Mouse (Mus musculus): ENCODE data around the gene Arrdc2. TPM values are rescaled to one million over a fixed set of nuclear protein-coding genes. Genes with fewer than 3 reads are reported as not detected.

Gene Arrdc2
- total RNA-seq, 2 experiments from 2014 or later, result 19.5 to 20.7 TPM

GRCm38 (mm10) chr8:70803761-70804480, 35.6 kb downstream of the Arrdc2 start:
- H3K4me3 ChIP-seq, result peak overlapping the region; percentile 72
- peak; percentile 78 to 87 for DNase-seq (ENCODE audit: extremely low spot score in 1 of 2, low spot score in 2 of 2)
- TF ChIP-seq CTCF (IDR thresholded peaks at IDR 0.05), result no peak
- peak overlapping the region; percentile 90 for H3K27ac ChIP-seq
- intact Hi-C loops (cut with DNase I), result loop anchor here (2.0 kb wide), 1 partner anchor 35 kb away; the partner anchor contains the start of gene Arrdc2

GRCm38 (mm10) chr8:70802786-70803510, 36.6 kb downstream of the Arrdc2 start:
- no peak for DNase-seq (ENCODE audit: extremely low spot score in 1 of 2, low spot score in 2 of 2)
- TF ChIP-seq CTCF (IDR thresholded peaks at IDR 0.05), result no peak; the same call in 1 of the 2 replicates
- peak overlapping the region; percentile 90 for H3K27ac ChIP-seq
- intact Hi-C loops (cut with DNase I), result no loop called here
- peak overlapping the region; percentile 72 for H3K4me3 ChIP-seq

GRCm38 (mm10) chr8:70801830-70802229, 37.7 kb downstream of the Arrdc2 start:
- no peak for DNase-seq (ENCODE audit: extremely low spot score in 1 of 2, low spot score in 2 of 2)
- TF ChIP-seq CTCF (IDR thresholded peaks at IDR 0.05), result no peak
- Histone ChIP-seq H3K27ac (peak overlapping the region; percentile 90), H3K4me3 (no peak overlapping the region; the same call in 1 of the 2 replicates)
- intact Hi-C loops (cut with DNase I), result no loop called here

GRCm38 (mm10) chr8:70801156-70801555, 38.4 kb downstream of the Arrdc2 start:
- intact Hi-C loops (cut with DNase I), result no loop called here

DNA sequence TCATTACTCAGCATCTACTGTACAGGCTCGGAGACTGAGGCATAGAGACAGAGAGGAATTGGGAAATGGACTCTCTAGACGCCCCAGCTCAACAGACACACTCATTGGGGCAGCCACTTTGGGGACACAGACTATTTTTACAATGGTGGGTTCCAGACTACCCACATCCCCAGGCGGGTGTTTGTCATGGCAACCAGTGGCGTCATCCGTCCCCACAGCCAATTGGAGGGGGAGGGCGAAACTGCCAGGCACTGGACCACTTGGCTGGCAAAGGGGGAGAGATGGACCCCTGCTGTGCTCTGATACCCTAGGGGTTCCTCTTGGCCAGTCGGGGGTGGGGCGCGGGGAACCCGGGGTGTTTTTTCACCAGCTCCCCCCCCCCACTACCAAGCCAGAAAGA, 38.9 kb downstream of the Arrdc2 start:
- Histone ChIP-seq H3K27ac (peak overlapping the region; percentile 90), H3K4me3 (0 out of 2 replicates have a peak overlapping the region, but pooled peaks have one; percentile 3)
- intact Hi-C loops (cut with DNase I), result no loop called here
- peak; percentile 61 to 79 for DNase-seq (ENCODE audit: extremely low spot score in 1 of 2, low spot score in 2 of 2)
- no peak for TF ChIP-seq CTCF (IDR thresholded peaks at IDR 0.05)

More at GRCm38 (mm10) chr8:70801156-70801555, 38.4 kb downstream of the Arrdc2 start:
- H3K4me3 ChIP-seq, result 0 out of 2 replicates have a peak overlapping the region, but pooled peaks have one; percentile 3
- no peak for TF ChIP-seq CTCF (IDR thresholded peaks at IDR 0.05)
- DNase-seq (ENCODE audit: extremely low spot score in 1 of 2, low spot score in 2 of 2), result peak; percentile 75 to 86
- H3K27ac ChIP-seq, result peak overlapping the region; percentile 90

DNA sequence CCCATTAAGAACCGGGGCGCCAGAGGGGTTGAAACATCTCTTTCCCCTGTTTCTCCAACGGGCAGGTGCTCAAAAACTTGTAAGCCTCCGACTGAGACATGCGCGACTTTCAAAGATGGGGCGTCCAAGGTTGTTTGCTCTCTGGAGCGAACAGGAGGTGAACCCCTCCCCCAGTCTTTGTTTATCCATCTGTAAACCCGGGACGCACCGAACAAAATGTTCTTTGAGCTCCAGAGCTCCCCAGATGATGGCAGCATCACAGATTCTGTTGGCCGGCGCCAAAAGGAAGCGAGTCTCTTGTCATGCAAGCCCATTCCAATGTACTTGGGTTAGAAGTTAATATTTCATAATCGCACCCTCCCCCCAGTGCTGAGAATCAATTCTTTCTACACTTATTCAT, 41.2 kb downstream of the Arrdc2 start:
- H3K4me3 ChIP-seq, result peak overlapping the region; percentile 67
- peak overlapping the region; percentile 88 for H3K27ac ChIP-seq
- TF ChIP-seq CTCF (IDR thresholded peaks at IDR 0.05), result no peak; the same call in 1 of the 2 replicates
- intact Hi-C loops (cut with DNase I), result no loop called here
- DNase-seq (ENCODE audit: extremely low spot score in 1 of 2, low spot score in 2 of 2), result no peak

DNA sequence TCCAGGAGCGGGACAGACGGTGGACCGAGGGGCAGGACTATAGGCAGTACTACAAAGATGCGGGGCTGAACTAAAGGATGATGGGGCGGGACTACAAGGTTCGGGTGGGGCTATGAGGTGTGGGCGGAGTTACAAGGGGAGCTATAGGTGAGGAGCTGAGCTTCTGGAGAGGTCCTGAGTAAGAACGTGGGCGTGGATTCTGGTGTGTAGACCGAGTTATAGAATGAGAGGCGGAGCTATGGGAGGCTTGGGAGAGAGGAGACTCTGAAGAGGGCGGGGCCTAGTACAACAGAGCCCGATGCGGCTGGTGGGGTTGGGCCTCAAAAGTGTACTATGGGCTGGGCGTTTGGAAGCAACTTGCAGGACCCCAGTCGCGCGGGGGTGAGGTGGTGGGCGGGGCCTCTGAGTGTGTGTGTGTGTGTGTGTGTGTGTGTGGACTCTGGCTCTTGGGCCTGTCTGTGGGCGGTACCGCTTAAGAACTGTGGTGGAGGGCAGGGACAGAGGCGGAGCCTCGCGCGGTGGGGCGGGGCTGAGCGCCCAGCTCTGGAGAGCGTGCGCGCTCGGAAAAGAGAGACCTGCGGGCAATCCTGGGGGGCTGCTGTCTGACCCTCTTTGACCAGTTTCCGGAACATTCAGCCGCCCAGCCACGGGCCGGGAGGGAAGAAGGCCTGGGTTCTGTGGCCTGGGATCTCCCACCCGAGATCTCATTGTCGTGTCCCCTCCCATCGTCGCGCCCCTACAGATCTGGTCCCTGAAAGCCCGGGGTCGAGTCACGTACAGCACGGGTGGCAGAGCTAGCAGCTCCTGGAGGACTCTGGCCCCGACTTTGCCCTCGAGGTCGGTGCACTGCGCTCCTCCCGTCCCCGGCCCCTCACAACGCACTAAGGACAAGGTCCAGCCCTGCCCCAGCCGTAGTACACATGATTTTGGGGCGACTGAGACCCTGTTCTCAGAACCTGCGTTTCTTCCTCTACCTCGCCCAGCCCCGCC, 42.1 kb downstream of the Arrdc2 start:
- intact Hi-C loops (cut with DNase I), result no loop called here
- peak overlapping the region; percentile 67 for H3K4me3 ChIP-seq
- no peak for TF ChIP-seq CTCF (IDR thresholded peaks at IDR 0.05)
- DNase-seq (ENCODE audit: extremely low spot score in 1 of 2, low spot score in 2 of 2), result peak; percentile 83 to 88
- peak overlapping the region; percentile 88 for H3K27ac ChIP-seq

GRCm38 (mm10) chr8:70796403-70797080, 43.0 kb downstream of the Arrdc2 start:
- Histone ChIP-seq H3K4me3 (peak overlapping the region; percentile 67), H3K27ac (peak overlapping the region; percentile 70)
- peak in 1 of 2 experiments; percentile 50 for DNase-seq (ENCODE audit: extremely low spot score in 1 of 2, low spot score in 2 of 2)
- no peak for TF ChIP-seq CTCF (IDR thresholded peaks at IDR 0.05)
- intact Hi-C loops (cut with DNase I), result no loop called here

DNA sequence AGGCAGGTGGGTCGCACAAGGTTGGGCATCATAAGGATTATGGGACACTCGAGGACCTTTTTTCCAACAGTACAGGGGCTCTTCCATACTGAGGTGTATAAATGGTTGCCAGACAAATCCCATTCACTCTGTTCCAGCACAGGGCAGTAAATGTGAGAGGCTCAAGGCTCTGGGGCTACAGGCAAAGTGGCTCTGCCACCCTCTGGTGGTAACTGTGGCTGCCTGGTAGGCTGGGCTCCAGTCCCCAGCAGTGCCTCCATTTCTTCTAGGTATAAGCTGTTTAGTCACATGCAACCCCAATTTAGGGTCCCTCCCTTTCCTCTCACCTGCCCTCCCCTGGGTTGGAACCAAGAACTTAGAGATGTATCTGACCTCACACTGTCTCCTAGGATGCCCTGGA, 44.1 kb downstream of the Arrdc2 start:
- H3K4me3 ChIP-seq, result no peak overlapping the region

DNA sequence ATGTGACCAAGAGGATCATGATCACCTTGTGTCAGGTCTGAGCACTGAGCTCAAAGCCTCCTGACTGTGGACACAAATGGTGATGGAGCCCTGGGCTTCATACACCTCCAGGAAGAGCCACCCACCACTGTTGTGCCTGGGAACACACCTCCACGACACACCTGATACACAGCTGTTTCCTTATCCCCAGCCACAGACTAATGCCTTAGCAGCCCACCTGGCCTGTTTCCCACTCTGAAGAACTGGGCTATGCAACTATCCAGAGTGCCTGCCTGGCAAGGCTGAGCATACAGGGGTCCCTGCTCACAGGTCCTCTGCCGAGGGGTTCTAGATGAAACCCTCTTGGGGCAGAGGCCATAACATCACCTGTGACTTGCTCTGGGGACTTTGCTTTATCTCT, 45.3 kb downstream of the Arrdc2 start:
- no peak for TF ChIP-seq CTCF (IDR thresholded peaks at IDR 0.05)
- H3K4me3 ChIP-seq, result no peak overlapping the region
- no peak overlapping the region; the same call in 1 of the 2 replicates for H3K27ac ChIP-seq
- no peak for DNase-seq (ENCODE audit: extremely low spot score in 1 of 2, low spot score in 2 of 2)
- intact Hi-C loops (cut with DNase I), result no loop called here

More for the DNA sequence above, 44.1 kb downstream of the Arrdc2 start:
- intact Hi-C loops (cut with DNase I), result no loop called here
- 0 out of 2 replicates have a peak overlapping the region, but pooled peaks have one; percentile 11 for H3K27ac ChIP-seq
- no peak for DNase-seq (ENCODE audit: extremely low spot score in 1 of 2, low spot score in 2 of 2)
- TF ChIP-seq CTCF (IDR thresholded peaks at IDR 0.05), result peak; percentile 36

Measured in left cerebral cortex, adult 2 months (tissue).